Mouse (Mus musculus): ENCODE measurements at regions not wholly inside any gene's neighbourhood (a gene's known extent, or its start where the extent isn't known, plus 50 kb on each side); places are given as distances from the start of the nearest gene placed in this dataset.

- WGBS = 79% methylated on average over 2 of the region's 2 CpGs
- H3K9me3 ChIP-seq (ENCODE audit: control insufficient read depth, low read length) = no peaks in the 10 kb centered on the region
- no peak for DNase-seq (ENCODE audit: low spot score)
- no peaks in the 10 kb centered on the region for H3K36me3 ChIP-seq (ENCODE audit: control insufficient read depth, insufficient read depth, low read length)
- no peak for ATAC-seq (replicated peaks; ENCODE audit: low FRiP score, low TSS enrichment, low read depth)
- no peaks in the 10 kb centered on the region for H3K4me1 ChIP-seq (replicated peaks; ENCODE audit: control insufficient read depth, insufficient read depth, low read length)
- H3K27me3 ChIP-seq (replicated peaks; ENCODE audit: control insufficient read depth, insufficient read depth, low read length) = no peaks in the 10 kb centered on the region
- no peak overlapping the region for H3K4me3 ChIP-seq (ENCODE audit: low read depth, low read length)
- H3K27ac ChIP-seq (ENCODE audit: low read depth) = no peak overlapping the region
- H3K4me2 ChIP-seq (ENCODE audit: low read length) = no peak overlapping the region
- H3K9ac ChIP-seq (ENCODE audit: low read length) = no peak overlapping the region
These were observed 762.1 kb downstream of the Gm826 start for GRCm38 (mm10) chr2:159571862-159572261.

- Histone ChIP-seq H3K4me1 (replicated peaks; ENCODE audit: control insufficient read depth, insufficient read depth, low read length) (no peaks in the 10 kb centered on the region), H3K9me3 (ENCODE audit: control insufficient read depth, low read length) (no peaks in the 10 kb centered on the region), H3K9ac (ENCODE audit: low read length) (no peak overlapping the region), H3K4me3 (ENCODE audit: low read depth, low read length) (no peak overlapping the region), H3K27me3 (replicated peaks; ENCODE audit: control insufficient read depth, insufficient read depth, low read length) (no peaks in the 10 kb centered on the region), H3K27ac (ENCODE audit: low read depth) (no peak overlapping the region), H3K36me3 (ENCODE audit: control insufficient read depth, insufficient read depth, low read length) (no peaks in the 10 kb centered on the region), H3K4me2 (ENCODE audit: low read length) (no peak overlapping the region)
- ATAC-seq (replicated peaks; ENCODE audit: low FRiP score, low TSS enrichment, low read depth) (no peak), DNase-seq (ENCODE audit: low spot score) (no peak)
- 41% methylated on average over 5 of the region's 5 CpGs for WGBS
These were observed 758.7 kb downstream of the Gm826 start for GRCm38 (mm10) chr2:159575271-159575670.

GRCm38 (mm10) chr2:159583103-159583502 lies 750.9 kb downstream of the Gm826 start:
- Histone ChIP-seq H3K36me3 (ENCODE audit: control insufficient read depth, insufficient read depth, low read length) (no peaks in the 10 kb centered on the region), H3K9me3 (ENCODE audit: control insufficient read depth, low read length) (no peaks in the 10 kb centered on the region), H3K4me3 (ENCODE audit: low read depth, low read length) (no peak overlapping the region), H3K27me3 (replicated peaks; ENCODE audit: control insufficient read depth, insufficient read depth, low read length) (no peaks in the 10 kb centered on the region), H3K4me1 (replicated peaks; ENCODE audit: control insufficient read depth, insufficient read depth, low read length) (no peaks in the 10 kb centered on the region), H3K4me2 (ENCODE audit: low read length) (no peak overlapping the region), H3K9ac (ENCODE audit: low read length) (no peak overlapping the region), H3K27ac (ENCODE audit: low read depth) (no peak overlapping the region)
- no peak for DNase-seq (ENCODE audit: low spot score)
- WGBS = 36% methylated on average over 8 of the region's 8 CpGs
- no peak for ATAC-seq (replicated peaks; ENCODE audit: low FRiP score, low TSS enrichment, low read depth)

- Histone ChIP-seq H3K36me3 (ENCODE audit: control insufficient read depth, insufficient read depth, low read length) (no peaks in the 10 kb centered on the region), H3K4me1 (replicated peaks; ENCODE audit: control insufficient read depth, insufficient read depth, low read length) (no peaks in the 10 kb centered on the region), H3K9ac (ENCODE audit: low read length) (no peak overlapping the region), H3K27me3 (replicated peaks; ENCODE audit: control insufficient read depth, insufficient read depth, low read length) (no peaks in the 10 kb centered on the region), H3K9me3 (ENCODE audit: control insufficient read depth, low read length) (no peaks in the 10 kb centered on the region), H3K27ac (ENCODE audit: low read depth) (no peak overlapping the region), H3K4me2 (ENCODE audit: low read length) (no peak overlapping the region), H3K4me3 (ENCODE audit: low read depth, low read length) (no peak overlapping the region)
- ATAC-seq (replicated peaks; ENCODE audit: low FRiP score, low TSS enrichment, low read depth) (no peak), DNase-seq (ENCODE audit: low spot score) (no peak)
These were observed 749.3 kb downstream of the Gm826 start for GRCm38 (mm10) chr2:159584641-159585040.

- no peak overlapping the region for H3K4me2 ChIP-seq (ENCODE audit: low read length)
- H3K4me3 ChIP-seq (ENCODE audit: low read depth, low read length) = no peak overlapping the region
- DNase-seq (ENCODE audit: low spot score) (no peak), ATAC-seq (replicated peaks; ENCODE audit: low FRiP score, low TSS enrichment, low read depth) (no peak)
- 27% methylated on average over 6 of the region's 6 CpGs for WGBS
- no peaks in the 10 kb centered on the region for H3K27me3 ChIP-seq (replicated peaks; ENCODE audit: control insufficient read depth, insufficient read depth, low read length)
- H3K4me1 ChIP-seq (replicated peaks; ENCODE audit: control insufficient read depth, insufficient read depth, low read length) = no peaks in the 10 kb centered on the region
- H3K9ac ChIP-seq (ENCODE audit: low read length) = no peak overlapping the region
- no peaks in the 10 kb centered on the region for H3K36me3 ChIP-seq (ENCODE audit: control insufficient read depth, insufficient read depth, low read length)
- no peaks in the 10 kb centered on the region for H3K9me3 ChIP-seq (ENCODE audit: control insufficient read depth, low read length)
- no peak overlapping the region for H3K27ac ChIP-seq (ENCODE audit: low read depth)
These were observed 747.1 kb downstream of the Gm826 start for GRCm38 (mm10) chr2:159586697-159587473.

GRCm38 (mm10) chr2:159591396-159592124 lies 742.4 kb downstream of the Gm826 start:
- WGBS = 84% methylated on average over 2 of the region's 2 CpGs

GRCm38 (mm10) chr2:159592841-159593240 lies 741.1 kb downstream of the Gm826 start:
- Histone ChIP-seq H3K27ac (ENCODE audit: low read depth) (no peak overlapping the region), H3K27me3 (replicated peaks; ENCODE audit: control insufficient read depth, insufficient read depth, low read length) (no peaks in the 10 kb centered on the region), H3K9me3 (ENCODE audit: control insufficient read depth, low read length) (no peaks in the 10 kb centered on the region), H3K4me2 (ENCODE audit: low read length) (no peak overlapping the region), H3K4me1 (replicated peaks; ENCODE audit: control insufficient read depth, insufficient read depth, low read length) (no peaks in the 10 kb centered on the region), H3K4me3 (ENCODE audit: low read depth, low read length) (no peak overlapping the region), H3K36me3 (ENCODE audit: control insufficient read depth, insufficient read depth, low read length) (no peaks in the 10 kb centered on the region), H3K9ac (ENCODE audit: low read length) (no peak overlapping the region)
- no peak for DNase-seq (ENCODE audit: low spot score)
- 60% methylated on average over 5 of the region's 5 CpGs for WGBS
- no peak for ATAC-seq (replicated peaks; ENCODE audit: low FRiP score, low TSS enrichment, low read depth)

More at GRCm38 (mm10) chr2:159591396-159592124, 742.4 kb downstream of the Gm826 start:
- no peak overlapping the region for H3K4me2 ChIP-seq (ENCODE audit: low read length)
- no peak overlapping the region for H3K9ac ChIP-seq (ENCODE audit: low read length)
- H3K27ac ChIP-seq (ENCODE audit: low read depth) = no peak overlapping the region
- no peak overlapping the region for H3K4me3 ChIP-seq (ENCODE audit: low read depth, low read length)
- H3K27me3 ChIP-seq (replicated peaks; ENCODE audit: control insufficient read depth, insufficient read depth, low read length) = no peaks in the 10 kb centered on the region
- H3K9me3 ChIP-seq (ENCODE audit: control insufficient read depth, low read length) = no peaks in the 10 kb centered on the region
- no peak for ATAC-seq (replicated peaks; ENCODE audit: low FRiP score, low TSS enrichment, low read depth)
- DNase-seq (ENCODE audit: low spot score) = no peak
- no peaks in the 10 kb centered on the region for H3K4me1 ChIP-seq (replicated peaks; ENCODE audit: control insufficient read depth, insufficient read depth, low read length)
- H3K36me3 ChIP-seq (ENCODE audit: control insufficient read depth, insufficient read depth, low read length) = no peaks in the 10 kb centered on the region

- no peaks in the 10 kb centered on the region for H3K4me1 ChIP-seq (replicated peaks; ENCODE audit: control insufficient read depth, insufficient read depth, low read length)
- no peak for ATAC-seq (replicated peaks; ENCODE audit: low FRiP score, low TSS enrichment, low read depth)
- no peaks in the 10 kb centered on the region for H3K27me3 ChIP-seq (replicated peaks; ENCODE audit: control insufficient read depth, insufficient read depth, low read length)
- H3K9me3 ChIP-seq (ENCODE audit: control insufficient read depth, low read length) = no peaks in the 10 kb centered on the region
- 84% methylated on average over 6 of the region's 6 CpGs for WGBS
- no peaks in the 10 kb centered on the region for H3K36me3 ChIP-seq (ENCODE audit: control insufficient read depth, insufficient read depth, low read length)
- H3K27ac ChIP-seq (ENCODE audit: low read depth) = no peak overlapping the region
- H3K4me2 ChIP-seq (ENCODE audit: low read length) = no peak overlapping the region
- no peak overlapping the region for H3K9ac ChIP-seq (ENCODE audit: low read length)
- DNase-seq (ENCODE audit: low spot score) = no peak
- no peak overlapping the region for H3K4me3 ChIP-seq (ENCODE audit: low read depth, low read length)
These were observed 737.7 kb downstream of the Gm826 start for GRCm38 (mm10) chr2:159596285-159596684.

- H3K4me3 ChIP-seq (ENCODE audit: low read depth, low read length) = no peak overlapping the region
- no peak for ATAC-seq (replicated peaks; ENCODE audit: low FRiP score, low TSS enrichment, low read depth)
- H3K27me3 ChIP-seq (replicated peaks; ENCODE audit: control insufficient read depth, insufficient read depth, low read length) = no peaks in the 10 kb centered on the region
- no peak overlapping the region for H3K4me2 ChIP-seq (ENCODE audit: low read length)
- H3K27ac ChIP-seq (ENCODE audit: low read depth) = no peak overlapping the region
- DNase-seq (ENCODE audit: low spot score) = no peak
- H3K4me1 ChIP-seq (replicated peaks; ENCODE audit: control insufficient read depth, insufficient read depth, low read length) = no peaks in the 10 kb centered on the region
- H3K9ac ChIP-seq (ENCODE audit: low read length) = no peak overlapping the region
- no peaks in the 10 kb centered on the region for H3K9me3 ChIP-seq (ENCODE audit: control insufficient read depth, low read length)
- no peaks in the 10 kb centered on the region for H3K36me3 ChIP-seq (ENCODE audit: control insufficient read depth, insufficient read depth, low read length)
- 66% methylated on average over 3 of the region's 3 CpGs for WGBS
These were observed 735.9 kb downstream of the Gm826 start for GRCm38 (mm10) chr2:159598080-159598479.
